14 mouse cellular contexts compared by ENCODE assay signal in the genomic region with DNA sequence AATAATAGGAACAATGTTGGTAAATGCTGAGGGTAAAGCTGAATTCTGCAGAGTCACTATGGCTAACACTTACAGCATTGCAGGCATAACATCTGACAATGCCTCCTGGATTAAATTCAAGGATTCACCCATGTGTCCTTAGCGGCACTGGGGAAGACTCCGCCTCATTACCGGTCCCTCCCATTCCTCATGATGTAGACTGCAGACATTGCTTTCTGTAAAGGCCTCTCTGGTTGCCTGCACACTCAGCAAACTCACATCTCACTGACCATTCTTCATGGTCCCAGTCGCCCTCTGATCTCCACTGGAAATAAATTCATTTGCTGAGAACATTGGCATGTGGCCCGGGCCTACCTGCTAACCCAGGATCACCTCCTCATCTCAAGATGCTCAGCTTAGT. TPM values are rescaled to one million over a fixed set of nuclear protein-coding genes. Genes with fewer than 3 reads are reported as not detected.
"Had no signal": no experiment of that assay in that cellular context is flagged by ENCODE, and none has a peak within 500 bp of the region (broad histone marks: within the 10 kb centered on the region; RNA-seq: fewer than 3 reads in every experiment).

No protein-coding gene starts in this region.

- DNase-seq: cerebellum, postnatal 10 days; cerebellum, postnatal 14 days; cerebellum, postnatal 25 days; cerebellum, postnatal 36 days; embryo, embryonic 11 days; forebrain, postnatal 0 days; gastrocnemius, adult 2 months; gastrocnemius, postnatal 10 days; gastrocnemius, postnatal 14 days; gastrocnemius, postnatal 25 days; gastrocnemius, postnatal 36 days; heart, adult 18-20 months; heart, adult 2 months had no signal

RNA-seq across cellular contexts. Expression of a gene that starts 51.9 kb away (rescaled TPM):
- polyA plus RNA-seq: erythroblast, embryonic 14.5 days had no signal
